Mouse (Mus musculus): ENCODE measurements around the gene Stn1. TPM values are rescaled to one million over a fixed set of nuclear protein-coding genes. Genes with fewer than 3 reads are reported as not detected.

Stn1 gene
- total and polyA plus RNA-seq, 2 experiments from 2014 or later, result 19.5 to 28.1 TPM

DNA sequence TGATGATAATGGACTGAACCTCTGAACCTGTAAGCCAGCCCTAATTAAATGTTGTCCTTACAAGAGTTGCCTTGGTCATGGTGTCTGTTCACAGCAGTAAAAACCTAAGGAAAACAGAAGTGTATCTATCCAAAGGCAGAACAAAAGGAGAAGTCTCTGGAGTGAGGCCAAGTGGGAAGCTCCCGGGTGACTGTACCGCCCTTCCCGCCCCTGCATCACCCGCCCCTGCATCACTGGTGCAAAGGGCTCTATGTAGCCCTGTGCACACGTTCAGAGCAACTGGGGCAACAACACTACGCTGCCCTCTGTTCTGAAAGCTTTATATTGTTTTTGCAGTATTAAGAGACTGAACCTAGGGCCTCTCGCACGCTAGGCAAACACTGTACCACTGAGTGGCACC, 19.7 kb downstream of the Stn1 start:
- no peak for DNase-seq (ENCODE audit: low spot score)
- WGBS, result 80% methylated on average over 8 of the region's 8 CpGs
- no peak overlapping the region for H3K4me3 ChIP-seq (ENCODE audit: low read depth, low read length)

DNA sequence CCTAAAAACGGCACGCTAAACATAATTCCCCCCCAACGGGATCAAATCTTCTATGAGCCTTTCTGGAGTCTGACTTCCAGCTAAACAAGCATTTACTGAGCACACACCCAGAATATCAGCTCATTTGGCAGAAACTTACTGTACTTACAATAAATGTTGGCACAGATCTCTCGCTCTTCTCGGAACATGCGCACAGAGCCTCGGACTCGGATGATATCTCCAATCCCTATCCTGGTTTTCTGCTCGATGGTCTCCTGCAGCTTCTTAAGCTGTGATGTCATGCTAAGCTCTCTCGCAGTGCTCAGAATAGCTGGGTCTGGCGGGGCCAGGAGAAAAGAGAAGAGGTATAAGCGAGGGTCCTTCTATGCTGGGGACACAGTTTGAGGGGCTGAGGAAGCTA, 20.4 kb downstream of the Stn1 start:
- Histone ChIP-seq H3K27ac (ENCODE audit: low read depth, low read length) (no peak overlapping the region), H3K4me1 (ENCODE audit: insufficient read depth, low read length) (no peaks in the 10 kb centered on the region), H3K9ac (replicated peaks; ENCODE audit: low read length, poor library complexity, severe bottlenecking) (no peak overlapping the region), H3K4me2 (ENCODE audit: low read depth, low read length, poor library complexity, severe bottlenecking) (no peak overlapping the region), H3K27me3 (ENCODE audit: insufficient read depth, low read length) (no peaks in the 10 kb centered on the region), H3K4me3 (ENCODE audit: low read depth, low read length) (no peak overlapping the region), H3K9me3 (ENCODE audit: low read length) (no peaks in the 10 kb centered on the region), H3K36me3 (ENCODE audit: insufficient read depth, low read length) (peaks cover 9% of the 10 kb centered on the region; the same call in 1 of the 2 replicates)
- DNase-seq (ENCODE audit: low spot score) (no peak), ATAC-seq (ENCODE audit: low FRiP score) (no peak)
- no peak for TF ChIP-seq CTCF (IDR thresholded peaks at IDR 0.05)
- WGBS, result 92% methylated on average over 12 of the region's 12 CpGs

More for the DNA sequence above, 19.7 kb downstream of the Stn1 start:
- no peak overlapping the region for H3K27ac ChIP-seq (ENCODE audit: low read depth, low read length)
- H3K4me2 ChIP-seq (ENCODE audit: low read depth, low read length, poor library complexity, severe bottlenecking), result no peak overlapping the region
- no peak for ATAC-seq (ENCODE audit: low FRiP score)
- H3K9me3 ChIP-seq (ENCODE audit: low read length), result no peaks in the 10 kb centered on the region
- no peak overlapping the region for H3K9ac ChIP-seq (replicated peaks; ENCODE audit: low read length, poor library complexity, severe bottlenecking)
- H3K27me3 ChIP-seq (ENCODE audit: insufficient read depth, low read length), result no peaks in the 10 kb centered on the region
- no peak for TF ChIP-seq CTCF (IDR thresholded peaks at IDR 0.05)
- peaks cover 9% of the 10 kb centered on the region; the same call in 1 of the 2 replicates for H3K36me3 ChIP-seq (ENCODE audit: insufficient read depth, low read length)
- no peaks in the 10 kb centered on the region for H3K4me1 ChIP-seq (ENCODE audit: insufficient read depth, low read length)

DNA sequence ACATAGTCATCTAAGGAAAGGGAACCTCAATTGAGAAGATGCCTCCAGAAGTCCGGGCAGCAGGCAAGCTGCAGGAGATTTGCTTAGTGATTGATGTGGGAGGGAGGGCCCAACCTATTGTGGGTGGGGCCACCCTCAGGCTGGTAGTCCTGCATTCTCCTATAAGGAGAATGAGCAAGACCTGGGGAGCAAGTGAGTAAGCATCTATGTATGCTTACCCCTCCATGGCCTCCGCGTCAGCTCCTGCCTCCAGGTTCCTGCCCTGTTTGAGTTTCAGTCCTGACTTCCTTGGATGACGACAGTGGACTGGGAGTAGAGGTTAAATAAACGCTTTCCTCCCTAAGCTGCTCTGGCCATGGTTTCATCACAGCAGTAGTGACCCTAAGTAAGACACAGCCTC, 22.2 kb downstream of the Stn1 start:
- H3K36me3 ChIP-seq (ENCODE audit: insufficient read depth, low read length), result peaks cover 9% of the 10 kb centered on the region; the same call in 1 of the 2 replicates
- WGBS, result 79% methylated on average over 5 of the region's 5 CpGs

GRCm38 (mm10) chr19:47513618-47513897, 23.7 kb downstream of the Stn1 start:
- WGBS, result 79% methylated on average over 4 of the region's 4 CpGs
- no peak overlapping the region for H3K4me3 ChIP-seq (ENCODE audit: low read depth, low read length)
- no peak for TF ChIP-seq CTCF (IDR thresholded peaks at IDR 0.05)
- H3K4me1 ChIP-seq (ENCODE audit: insufficient read depth, low read length), result no peaks in the 10 kb centered on the region
- peaks cover 9% of the 10 kb centered on the region; the same call in 1 of the 2 replicates for H3K36me3 ChIP-seq (ENCODE audit: insufficient read depth, low read length)
- DNase-seq (ENCODE audit: low spot score), result no peak
- H3K27ac ChIP-seq (ENCODE audit: low read depth, low read length), result no peak overlapping the region
- no peak for ATAC-seq (ENCODE audit: low FRiP score)
- H3K4me2 ChIP-seq (ENCODE audit: low read depth, low read length, poor library complexity, severe bottlenecking), result no peak overlapping the region
- no peaks in the 10 kb centered on the region for H3K27me3 ChIP-seq (ENCODE audit: insufficient read depth, low read length)
- H3K9ac ChIP-seq (replicated peaks; ENCODE audit: low read length, poor library complexity, severe bottlenecking), result no peak overlapping the region
- no peaks in the 10 kb centered on the region for H3K9me3 ChIP-seq (ENCODE audit: low read length)

More for the DNA sequence above, 22.2 kb downstream of the Stn1 start:
- Histone ChIP-seq H3K9me3 (ENCODE audit: low read length) (no peaks in the 10 kb centered on the region), H3K27me3 (ENCODE audit: insufficient read depth, low read length) (no peaks in the 10 kb centered on the region), H3K4me1 (ENCODE audit: insufficient read depth, low read length) (no peaks in the 10 kb centered on the region), H3K27ac (ENCODE audit: low read depth, low read length) (no peak overlapping the region), H3K9ac (replicated peaks; ENCODE audit: low read length, poor library complexity, severe bottlenecking) (no peak overlapping the region), H3K4me3 (ENCODE audit: low read depth, low read length) (no peak overlapping the region), H3K4me2 (ENCODE audit: low read depth, low read length, poor library complexity, severe bottlenecking) (no peak overlapping the region)
- DNase-seq (ENCODE audit: low spot score) (no peak), ATAC-seq (ENCODE audit: low FRiP score) (no peak)
- no peak for TF ChIP-seq CTCF (IDR thresholded peaks at IDR 0.05)

GRCm38 (mm10) chr19:47512794-47513617, 24.3 kb downstream of the Stn1 start:
- no peak overlapping the region for H3K4me2 ChIP-seq (ENCODE audit: low read depth, low read length, poor library complexity, severe bottlenecking)
- no peak for ATAC-seq (ENCODE audit: low FRiP score)
- H3K36me3 ChIP-seq (ENCODE audit: insufficient read depth, low read length), result peaks cover 9% of the 10 kb centered on the region; the same call in 1 of the 2 replicates
- H3K27ac ChIP-seq (ENCODE audit: low read depth, low read length), result no peak overlapping the region
- DNase-seq (ENCODE audit: low spot score), result no peak
- no peaks in the 10 kb centered on the region for H3K27me3 ChIP-seq (ENCODE audit: insufficient read depth, low read length)
- no peaks in the 10 kb centered on the region for H3K4me1 ChIP-seq (ENCODE audit: insufficient read depth, low read length)
- no peak overlapping the region for H3K4me3 ChIP-seq (ENCODE audit: low read depth, low read length)
- H3K9ac ChIP-seq (replicated peaks; ENCODE audit: low read length, poor library complexity, severe bottlenecking), result no peak overlapping the region
- no peaks in the 10 kb centered on the region for H3K9me3 ChIP-seq (ENCODE audit: low read length)
- no peak for TF ChIP-seq CTCF (IDR thresholded peaks at IDR 0.05)
- 91% methylated on average over 21 of the region's 21 CpGs for WGBS

DNA sequence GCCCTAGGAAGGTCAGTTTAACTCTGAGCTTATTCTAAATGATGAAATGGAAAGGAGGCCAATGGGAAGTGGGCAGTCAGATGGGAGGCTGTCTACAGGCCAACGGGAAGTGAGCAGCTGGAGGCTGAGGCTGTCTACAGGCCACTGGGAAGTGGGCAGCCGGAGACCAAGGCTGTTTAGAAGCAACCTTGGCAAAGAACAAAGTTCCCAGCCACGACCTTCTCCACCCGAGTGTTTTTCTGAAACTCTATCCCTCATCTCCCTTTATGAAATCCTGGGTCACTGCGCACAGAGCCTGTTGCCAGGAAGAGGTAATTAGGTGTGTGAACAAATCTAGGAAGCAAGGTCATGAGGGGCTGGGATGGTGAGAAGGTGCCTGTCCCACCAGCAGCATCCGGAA, 25.3 kb downstream of the Stn1 start:
- Histone ChIP-seq H3K36me3 (ENCODE audit: insufficient read depth, low read length) (peaks cover 9% of the 10 kb centered on the region; the same call in 1 of the 2 replicates), H3K4me3 (ENCODE audit: low read depth, low read length) (no peak overlapping the region), H3K9me3 (ENCODE audit: low read length) (no peaks in the 10 kb centered on the region), H3K27me3 (ENCODE audit: insufficient read depth, low read length) (no peaks in the 10 kb centered on the region), H3K4me1 (ENCODE audit: insufficient read depth, low read length) (no peaks in the 10 kb centered on the region), H3K9ac (replicated peaks; ENCODE audit: low read length, poor library complexity, severe bottlenecking) (no peak overlapping the region), H3K4me2 (ENCODE audit: low read depth, low read length, poor library complexity, severe bottlenecking) (no peak overlapping the region), H3K27ac (ENCODE audit: low read depth, low read length) (no peak overlapping the region)
- TF ChIP-seq CTCF (IDR thresholded peaks at IDR 0.05), result no peak
- ATAC-seq (ENCODE audit: low FRiP score), result no peak
- 83% methylated on average over 6 of the region's 6 CpGs for WGBS
- no peak for DNase-seq (ENCODE audit: low spot score)
